Mouse (Mus musculus): ENCODE data around the gene Olfr152.

Gene Olfr152

GRCm38 (mm10) chr2:87779183-87779582 lies at the start of gene Olfr152:
Gene Olfr152, plus strand, starts transcription at chr2:87779483.
- DNase-seq (ENCODE audit: low spot score in 2 of 2), result no peak

- no peak for DNase-seq (ENCODE audit: low spot score in 2 of 2)
Observed at GRCm38 (mm10) chr2:87739878-87740277, 39.4 kb upstream of the Olfr152 start, which contains the start of gene Olfr1138. Gene Olfr1138, minus strand, starts transcription at chr2:87739978.

DNA sequence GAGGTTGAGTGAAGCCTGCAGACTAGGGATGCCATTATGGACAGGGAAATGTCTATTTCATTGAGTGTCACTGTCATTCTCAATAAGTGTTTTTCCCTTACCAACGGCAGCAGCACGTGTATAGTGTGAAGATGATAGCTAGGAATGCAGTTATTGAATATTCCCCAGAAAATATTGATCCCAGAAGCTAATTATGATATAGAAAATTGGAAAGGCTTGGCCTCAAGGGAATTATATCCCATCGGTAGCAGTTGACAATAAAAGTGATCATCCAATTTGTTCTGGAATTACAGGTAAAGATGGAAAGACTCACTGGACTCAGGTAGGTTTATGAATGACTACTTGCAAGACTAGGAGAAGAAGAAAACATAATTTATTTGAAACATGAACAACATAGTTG lies 35.8 kb upstream of the Olfr152 start, which contains the start of gene Olfr1140:
Gene Olfr1140, plus strand, starts transcription at position 301 of the 400 bp plus-strand sequence.
- DNase-seq (ENCODE audit: low spot score in 2 of 2), result no peak

GRCm38 (mm10) chr2:87753891-87754290 lies 25.4 kb upstream of the Olfr152 start, which contains the start of gene Olfr1141:
Gene Olfr1141, minus strand, starts transcription at chr2:87753991.
- DNase-seq (ENCODE audit: low spot score in 2 of 2), result no peak

DNA sequence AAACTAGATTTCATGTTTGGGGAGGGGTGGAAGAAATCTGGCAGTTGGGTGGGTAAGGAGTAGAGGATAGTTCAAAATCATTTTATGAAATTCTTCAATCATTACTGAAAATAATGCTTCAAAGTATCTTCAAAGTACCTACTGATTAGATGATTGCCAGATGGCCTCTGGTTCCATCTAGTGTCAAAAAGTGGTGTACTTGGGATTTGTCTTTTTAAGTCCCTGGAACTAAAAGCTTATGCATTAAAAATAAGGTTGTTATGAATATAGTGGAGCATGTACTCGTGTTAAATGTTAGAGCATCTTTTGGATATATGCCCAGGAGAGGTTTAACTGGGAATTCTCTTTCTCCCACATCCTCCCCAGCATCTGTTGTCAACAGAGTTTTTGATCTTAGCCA lies 3.1 kb upstream of the Olfr152 start:
- DNase-seq (ENCODE audit: low spot score in 2 of 2), result no peak

DNA sequence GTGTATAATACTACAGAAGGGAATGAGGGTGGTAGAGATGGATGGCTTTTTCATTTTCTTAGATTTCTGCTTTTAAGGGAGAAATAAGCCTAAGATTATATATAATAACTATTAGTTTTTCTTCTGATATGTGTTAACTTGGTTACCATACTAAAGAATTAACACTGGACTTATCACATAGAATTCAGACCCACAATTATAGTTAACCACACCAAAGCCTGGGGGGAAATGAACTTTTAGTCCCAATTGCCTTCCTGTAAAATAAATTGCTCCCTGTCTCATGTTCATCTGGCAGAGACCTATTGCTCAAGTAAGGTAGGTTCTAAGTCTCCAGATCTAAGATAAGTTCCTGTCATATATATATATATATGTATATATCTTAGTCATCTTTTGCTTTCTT lies 21.0 kb downstream of the Olfr152 start, which contains the start of gene Olfr1143:
Gene Olfr1143, plus strand, starts transcription at position 301 of the 400 bp plus-strand sequence.
- no peak for DNase-seq (ENCODE audit: low spot score in 2 of 2)

GRCm38 (mm10) chr2:87809522-87809921 lies 30.2 kb downstream of the Olfr152 start, which contains the start of gene Olfr1145:
Gene Olfr1145, plus strand, starts transcription at chr2:87809822.
- no peak for DNase-seq (ENCODE audit: low spot score in 2 of 2)

- DNase-seq (ENCODE audit: low spot score in 2 of 2), result no peak
Observed at GRCm38 (mm10) chr2:87830233-87830632, 51.0 kb downstream of the Olfr152 start, which contains the start of gene Olfr1148. Gene Olfr1148, plus strand, starts transcription at chr2:87830533.
